Mouse (Mus musculus): ENCODE results near the gene Lrmda. TPM values are rescaled to one million over a fixed set of nuclear protein-coding genes. Genes with fewer than 3 reads are reported as not detected.

Lrmda gene
- total RNA-seq, 2 experiments from 2014 or later: 0.48 to 0.76 TPM

- no peak for DNase-seq (ENCODE audit: low spot score in 2 of 2)
- intact Hi-C loops (cut with DNase I): no loop called here
These were observed 629.9 kb downstream of the Lrmda start for GRCm38 (mm10) chr14:22649411-22649911.

- DNase-seq (ENCODE audit: low spot score in 2 of 2): no peak
- intact Hi-C loops (cut with DNase I): no loop called here
These were observed 630.8 kb downstream of the Lrmda start for GRCm38 (mm10) chr14:22649985-22650984.

GRCm38 (mm10) chr14:22651131-22651952 lies 631.8 kb downstream of the Lrmda start:
- intact Hi-C loops (cut with DNase I): no loop called here
- DNase-seq (ENCODE audit: low spot score in 2 of 2): no peak

GRCm38 (mm10) chr14:22662496-22662895 lies 643.0 kb downstream of the Lrmda start:
- intact Hi-C loops (cut with DNase I): loop anchor here (2.0 kb wide), 1 partner anchor 20 kb away; no protein-coding TSS in a partner anchor
- no peak for DNase-seq (ENCODE audit: low spot score in 2 of 2)

- intact Hi-C loops (cut with DNase I): no loop called here
- no peak for DNase-seq (ENCODE audit: low spot score in 2 of 2)
These were observed 646.9 kb downstream of the Lrmda start for GRCm38 (mm10) chr14:22666437-22666836.

- no peak for DNase-seq (ENCODE audit: low spot score in 2 of 2)
- intact Hi-C loops (cut with DNase I): no loop called here
These were observed 648.8 kb downstream of the Lrmda start for GRCm38 (mm10) chr14:22668302-22668701.

- no peak for DNase-seq (ENCODE audit: low spot score in 2 of 2)
- intact Hi-C loops (cut with DNase I): no loop called here
These were observed 649.2 kb downstream of the Lrmda start for GRCm38 (mm10) chr14:22668711-22669110.

GRCm38 (mm10) chr14:22673581-22673980 lies 654.1 kb downstream of the Lrmda start:
- intact Hi-C loops (cut with DNase I): no loop called here

GRCm38 (mm10) chr14:22679008-22679704 lies 659.6 kb downstream of the Lrmda start:
- DNase-seq (ENCODE audit: low spot score in 2 of 2): no peak
- intact Hi-C loops (cut with DNase I): no loop called here

More at GRCm38 (mm10) chr14:22673581-22673980, 654.1 kb downstream of the Lrmda start:
- DNase-seq (ENCODE audit: low spot score in 2 of 2): no peak

GRCm38 (mm10) chr14:22679705-22680643 lies 660.5 kb downstream of the Lrmda start:
- intact Hi-C loops (cut with DNase I): no loop called here
- no peak for DNase-seq (ENCODE audit: low spot score in 2 of 2)

GRCm38 (mm10) chr14:22686886-22687285 lies 667.4 kb downstream of the Lrmda start:
- peak in 1 of 2 experiments; percentile 1 for DNase-seq (ENCODE audit: low spot score in 2 of 2)
- intact Hi-C loops (cut with DNase I): no loop called here

GRCm38 (mm10) chr14:22688399-22688798 lies 668.9 kb downstream of the Lrmda start:
- intact Hi-C loops (cut with DNase I): no loop called here
- DNase-seq (ENCODE audit: low spot score in 2 of 2): no peak

GRCm38 (mm10) chr14:22695448-22695847 lies 675.9 kb downstream of the Lrmda start:
- no peak for DNase-seq (ENCODE audit: low spot score in 2 of 2)
- intact Hi-C loops (cut with DNase I): no loop called here

- no peak for DNase-seq (ENCODE audit: low spot score in 2 of 2)
- intact Hi-C loops (cut with DNase I): no loop called here
These were observed 676.4 kb downstream of the Lrmda start for GRCm38 (mm10) chr14:22695931-22696365.

- intact Hi-C loops (cut with DNase I): no loop called here
- DNase-seq (ENCODE audit: low spot score in 2 of 2): no peak
These were observed 680.7 kb downstream of the Lrmda start for GRCm38 (mm10) chr14:22700236-22700635.

GRCm38 (mm10) chr14:22700690-22701089 lies 681.2 kb downstream of the Lrmda start:
- intact Hi-C loops (cut with DNase I): no loop called here
- no peak for DNase-seq (ENCODE audit: low spot score in 2 of 2)

- no peak for DNase-seq (ENCODE audit: low spot score in 2 of 2)
- intact Hi-C loops (cut with DNase I): no loop called here
These were observed 688.6 kb downstream of the Lrmda start for GRCm38 (mm10) chr14:22707958-22708701.
